Mouse (Mus musculus) intestine, embryonic 16.5 days (tissue): ENCODE measurements around the gene Kdr. TPM values are rescaled to one million over a fixed set of nuclear protein-coding genes. Genes with fewer than 3 reads are reported as not detected.
A peak's percentile ranks its signal among the peaks of the same experiment; 100 is the strongest.

Source experiments
- ATAC-seq: fragments of 200-750 bp; cut with Nextera tagmentation; 2 replicates; pipeline ENCODE4 v1.8.0; 2017; ENCODE audit warnings: moderate TSS enrichment, moderate library complexity
- H3K27ac ChIP-seq: fragments of 300-500 bp; sonication (generic); 2 replicates; pipeline ENCODE4 v1.5.1; 2014; ENCODE audit warnings: mild to moderate bottlenecking, low read length
- H3K27me3 ChIP-seq: fragments of 300-500 bp; sonication (generic); replicated peaks from 2 replicates; pipeline ENCODE4 v1.6.1; 2014; ENCODE audit warnings: low read length, control low read depth, mixed read lengths; ENCODE audit not compliant: control insufficient read depth, insufficient read depth
- H3K36me3 ChIP-seq: fragments of 300-500 bp; sonication (generic); 2 replicates; pipeline ENCODE4 v1.6.1; 2014; ENCODE audit warnings: low read length, control low read depth; ENCODE audit not compliant: control insufficient read depth, insufficient read depth
- H3K4me1 ChIP-seq: fragments of 300-500 bp; sonication (generic); 2 replicates; pipeline ENCODE4 v1.6.1; 2014; ENCODE audit warnings: low read length, control low read depth, mixed read lengths; ENCODE audit not compliant: control insufficient read depth, insufficient read depth
- H3K4me2 ChIP-seq: fragments of 300-500 bp; sonication (generic); 2 replicates; pipeline ENCODE4 v1.6.1; 2014; ENCODE audit warnings: low read depth, low read length, control low read depth
- H3K4me3 ChIP-seq: fragments of 300-500 bp; sonication (generic); 2 replicates; pipeline ENCODE4 v1.5.1; 2014; ENCODE audit warnings: mild to moderate bottlenecking, low read length
- H3K9ac ChIP-seq: fragments of 300-500 bp; sonication (generic); 2 replicates; pipeline ENCODE4 v1.6.1; 2014; ENCODE audit warnings: low read depth, low read length
- H3K9me3 ChIP-seq: fragments of 300-500 bp; sonication (generic); 2 replicates; pipeline ENCODE4 v1.6.1; 2016; ENCODE audit warnings: low read length, control low read depth; ENCODE audit not compliant: control insufficient read depth
- WGBS: fragments of 180-500 bp; shearing (Covaris S2); extraction: QIAGEN DNeasy Blood & Tissue Kit; methylation state at CpG from one replicate; pipeline ENCODE4 v1.1.7; 2014; 5-methylcytosine and 5-hydroxymethylcytosine counted together
- polyA plus RNA-seq: library from polyadenylated mRNA; unstranded; fragments of >200 nt; fragmentation: Nextera tagmentation; extraction: Ambion mirVana; gene quantifications from 2 replicates; pipeline ENCODE4 v1.2.1, GENCODE M21; 2015

Gene Kdr
- polyA plus RNA-seq = 19.6 and 21.6 TPM in 2 replicates

DNA sequence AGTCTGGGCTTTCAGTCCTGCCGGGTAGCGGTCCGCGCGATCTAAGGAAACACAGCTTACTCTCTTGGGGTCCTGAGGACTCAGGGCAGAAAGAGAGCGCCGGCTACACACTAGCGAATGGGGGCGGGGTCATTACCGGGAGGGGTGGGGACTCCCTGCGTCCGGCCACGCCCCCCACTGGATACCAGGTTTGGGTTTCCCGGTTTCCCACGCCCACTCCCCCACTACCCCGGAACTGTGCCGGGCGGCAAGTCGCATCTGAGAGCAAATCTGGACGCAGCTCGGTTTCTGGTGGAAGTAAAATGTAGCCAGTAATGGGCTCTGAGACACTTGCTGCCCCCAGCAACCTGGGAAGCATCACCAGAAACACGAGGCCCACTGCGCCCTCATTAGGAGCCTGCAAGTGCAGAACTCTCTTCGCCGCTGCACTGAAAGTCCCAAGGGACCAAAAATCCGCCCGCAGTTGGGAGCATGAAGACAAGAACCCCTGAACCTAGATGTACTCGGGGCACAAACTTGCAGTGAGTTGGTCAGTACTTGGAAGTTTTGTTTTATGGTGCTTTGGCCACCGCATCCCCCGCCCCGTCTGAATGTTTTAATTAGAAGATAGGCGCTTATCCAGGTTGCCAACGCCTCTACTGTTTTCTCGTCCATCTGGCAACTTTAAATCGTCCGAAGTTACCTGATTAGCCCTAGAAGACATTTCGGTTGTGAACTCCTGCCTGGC lies at the start of gene Kdr:
Gene Kdr, minus strand, starts transcription at position 85 of the 727 bp plus-strand sequence.
- ATAC-seq = peak; percentile 91
- H3K36me3 ChIP-seq = no peaks in the 10 kb centered on the region
- WGBS = 2% methylated on average over 37 of the region's 37 CpGs
- peak within 1 kb of the TSS; percentile 69 for H3K4me3 ChIP-seq
- peak within 1 kb of the TSS; percentile 71 for H3K9ac ChIP-seq
- peak within 1 kb of the TSS; percentile 49; the same call in 1 of the 2 replicates for H3K27ac ChIP-seq
- H3K9me3 ChIP-seq = 0 out of 2 replicates have a peak, but pooled peaks cover 2% of the 10 kb centered on the region
- H3K27me3 ChIP-seq = peaks cover 32% of the 10 kb centered on the region
- H3K4me2 ChIP-seq = peak within 1 kb of the TSS; percentile 97
- peaks cover 13% of the 10 kb centered on the region for H3K4me1 ChIP-seq

DNA sequence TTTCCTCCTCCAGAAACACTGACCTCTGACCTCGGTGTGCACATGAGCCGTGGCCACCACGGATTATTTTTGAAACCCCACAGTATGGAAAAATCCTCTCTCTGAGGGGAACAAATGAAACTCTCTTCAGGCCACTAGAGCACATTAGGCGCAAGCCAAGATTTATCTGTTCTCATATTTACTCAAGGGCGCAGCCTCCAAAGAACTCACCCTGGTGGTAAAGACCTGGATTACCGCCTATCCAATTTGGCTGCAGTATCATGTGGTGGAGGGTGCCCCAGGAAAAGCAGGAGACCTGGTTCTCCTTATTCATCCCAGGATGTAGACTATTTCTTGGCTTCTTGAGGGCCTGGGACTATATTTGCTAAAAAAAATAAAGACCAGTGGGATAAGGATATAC lies 48.5 kb upstream of the Kdr start:
- Histone ChIP-seq H3K9me3 (no peaks in the 10 kb centered on the region), H3K27ac (no peak overlapping the region), H3K4me2 (no peak overlapping the region), H3K36me3 (no peaks in the 10 kb centered on the region), H3K27me3 (no peaks in the 10 kb centered on the region), H3K9ac (no peak overlapping the region), H3K4me1 (0 out of 2 replicates have a peak, but pooled peaks cover 3% of the 10 kb centered on the region), H3K4me3 (no peak overlapping the region)
- WGBS = 65% methylated on average over 6 of the region's 6 CpGs
- no peak for ATAC-seq

DNA sequence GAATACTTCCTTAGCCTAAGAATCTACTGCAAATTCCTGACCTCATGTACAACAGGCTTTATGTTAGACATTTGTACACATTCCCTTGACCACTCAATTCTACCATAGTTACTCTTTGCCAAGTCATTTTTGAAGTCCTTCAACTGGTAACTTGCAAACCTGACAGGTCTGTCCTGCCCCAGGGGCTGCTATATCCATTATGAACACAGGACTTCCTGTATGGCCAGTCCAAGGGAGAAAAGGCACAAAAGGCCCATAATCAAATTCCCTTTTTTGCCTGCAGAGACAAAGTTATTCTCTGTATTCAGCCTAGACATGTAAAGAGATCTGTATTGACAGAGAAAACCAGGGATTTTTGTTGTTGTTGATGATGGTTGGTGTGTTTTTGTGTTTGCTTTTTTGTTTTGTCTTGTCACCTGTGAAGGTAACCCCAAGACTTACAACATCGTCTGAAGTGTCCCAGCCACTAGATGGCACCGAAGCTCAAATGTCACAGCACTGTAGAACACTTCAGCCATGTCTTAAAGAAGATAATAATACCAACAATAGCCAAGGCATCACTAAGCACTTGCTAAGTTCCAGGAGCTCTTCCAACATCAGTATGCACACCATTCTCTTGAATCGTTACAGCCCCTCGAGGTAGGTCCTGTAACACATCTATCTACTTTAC lies 47.9 kb upstream of the Kdr start:
- H3K4me1 ChIP-seq = 0 out of 2 replicates have a peak, but pooled peaks cover 3% of the 10 kb centered on the region
- no peak overlapping the region for H3K9ac ChIP-seq
- H3K9me3 ChIP-seq = no peaks in the 10 kb centered on the region
- no peaks in the 10 kb centered on the region for H3K36me3 ChIP-seq
- WGBS = 57% methylated on average over 4 of the region's 4 CpGs
- no peak for ATAC-seq
- H3K4me2 ChIP-seq = no peak overlapping the region
- H3K4me3 ChIP-seq = no peak overlapping the region
- no peak overlapping the region for H3K27ac ChIP-seq
- H3K27me3 ChIP-seq = no peaks in the 10 kb centered on the region

DNA sequence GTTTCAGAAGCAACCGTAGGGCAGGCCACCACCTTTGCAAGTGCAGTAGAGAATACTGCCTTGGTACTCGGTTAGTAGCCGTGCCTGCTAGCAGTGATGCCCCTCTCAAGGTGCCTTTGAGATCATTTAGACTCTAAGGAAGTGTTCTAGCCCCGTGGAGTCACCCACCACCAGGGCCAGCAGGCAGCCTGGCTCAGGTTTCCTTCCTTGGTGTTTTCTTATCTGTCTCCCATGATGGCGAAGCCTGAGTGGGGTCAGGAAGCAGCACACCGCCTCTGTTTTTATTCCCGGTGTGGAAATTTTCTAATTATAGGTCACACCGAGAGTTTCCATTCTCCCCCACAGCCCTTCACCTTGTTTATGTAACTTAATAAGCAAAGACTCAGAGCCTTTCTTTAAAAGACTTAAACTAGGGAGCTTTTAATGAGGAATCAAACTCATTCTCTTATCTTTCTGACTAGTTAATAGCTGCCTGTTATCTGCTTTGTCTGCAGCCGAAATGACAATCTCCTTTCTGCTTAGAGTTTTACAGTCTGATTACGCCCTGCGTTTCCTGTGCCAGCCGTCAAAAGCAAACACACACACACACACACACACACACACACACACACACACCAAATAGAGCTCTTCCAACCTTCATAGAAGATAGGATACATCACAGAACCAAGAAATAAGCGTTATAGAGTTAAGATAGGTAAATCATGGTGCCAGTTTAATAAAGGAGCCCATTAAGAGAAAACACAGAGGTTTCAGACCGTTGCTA lies 44.9 kb upstream of the Kdr start:
- Histone ChIP-seq H3K9ac (no peak overlapping the region), H3K4me3 (no peak overlapping the region), H3K4me1 (0 out of 2 replicates have a peak, but pooled peaks cover 3% of the 10 kb centered on the region), H3K4me2 (no peak overlapping the region), H3K27ac (no peak overlapping the region), H3K36me3 (no peaks in the 10 kb centered on the region), H3K27me3 (no peaks in the 10 kb centered on the region), H3K9me3 (no peaks in the 10 kb centered on the region)
- 29% methylated on average over 14 of the region's 14 CpGs for WGBS
- ATAC-seq = peak; percentile 44

DNA sequence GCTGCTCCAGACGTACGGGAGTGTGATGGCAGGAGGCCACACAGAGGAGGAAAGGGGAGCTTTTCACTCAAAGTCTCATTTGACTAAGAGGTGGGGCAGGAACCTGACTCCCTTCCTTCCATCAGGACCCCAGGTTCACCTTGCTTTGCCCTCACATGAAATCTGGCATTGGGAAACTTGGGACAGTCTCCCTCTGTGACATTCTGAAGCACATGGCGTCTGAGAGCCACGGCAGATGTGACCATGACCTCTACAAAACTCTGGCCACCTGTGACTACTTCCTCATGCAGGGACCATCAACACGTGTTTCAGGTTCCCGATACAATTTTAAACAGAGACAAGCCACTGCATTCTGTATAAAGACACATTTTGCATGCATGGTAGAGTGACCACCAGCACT lies 44.2 kb upstream of the Kdr start:
- ATAC-seq = no peak
- H3K27me3 ChIP-seq = no peaks in the 10 kb centered on the region
- 73% methylated on average over 6 of the region's 6 CpGs for WGBS

DNA sequence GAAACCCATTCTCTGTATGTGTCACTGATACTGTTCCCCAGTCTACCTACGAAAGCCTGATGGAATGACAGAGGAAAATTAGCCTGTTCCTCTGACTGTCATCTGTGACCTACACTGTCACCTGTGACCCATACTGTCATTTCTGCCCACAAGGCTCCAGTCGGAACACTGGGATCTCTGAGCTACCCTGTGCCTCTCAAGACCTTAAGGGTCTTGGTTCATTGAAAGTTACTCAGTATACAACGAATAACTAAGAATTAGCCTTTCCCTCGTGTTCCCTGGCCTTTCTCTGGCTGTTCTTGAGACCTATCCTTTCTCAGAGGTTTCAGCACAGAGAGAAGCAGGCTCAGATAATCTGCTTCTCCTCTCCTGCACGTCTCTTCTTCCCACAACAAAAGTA lies 40.1 kb upstream of the Kdr start:
- H3K36me3 ChIP-seq = no peaks in the 10 kb centered on the region
- no peak overlapping the region for H3K4me2 ChIP-seq
- 76% methylated on average over 5 of the region's 5 CpGs for WGBS
- no peaks in the 10 kb centered on the region for H3K27me3 ChIP-seq
- H3K4me3 ChIP-seq = no peak overlapping the region
- no peak overlapping the region for H3K9ac ChIP-seq
- no peaks in the 10 kb centered on the region for H3K9me3 ChIP-seq
- H3K27ac ChIP-seq = no peak overlapping the region
- no peak for ATAC-seq
- 0 out of 2 replicates have a peak, but pooled peaks cover 3% of the 10 kb centered on the region for H3K4me1 ChIP-seq

More for the DNA sequence above, 44.2 kb upstream of the Kdr start:
- Histone ChIP-seq H3K4me1 (0 out of 2 replicates have a peak, but pooled peaks cover 3% of the 10 kb centered on the region), H3K4me2 (no peak overlapping the region), H3K9me3 (no peaks in the 10 kb centered on the region), H3K27ac (no peak overlapping the region), H3K9ac (no peak overlapping the region), H3K36me3 (no peaks in the 10 kb centered on the region), H3K4me3 (no peak overlapping the region)

DNA sequence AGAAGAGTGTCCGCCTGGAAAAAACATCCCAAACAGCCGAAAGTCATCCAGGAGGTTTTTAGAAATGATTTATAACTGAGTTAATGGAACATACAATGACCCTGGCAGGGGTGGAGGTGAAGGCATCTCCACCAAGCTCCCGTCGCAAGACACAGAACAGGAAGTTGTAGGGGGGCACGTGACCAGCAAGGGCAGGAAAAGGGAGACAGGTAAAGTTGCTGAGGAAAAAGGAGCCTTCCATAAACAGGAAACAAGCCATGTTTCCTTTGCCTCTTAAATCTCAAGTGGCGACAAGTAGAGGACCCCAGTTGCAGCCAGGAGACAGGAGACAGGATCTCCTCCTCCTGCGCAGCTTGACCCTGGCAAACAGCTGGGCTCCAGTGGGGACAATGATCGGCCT lies 37.8 kb upstream of the Kdr start:
- Histone ChIP-seq H3K4me3 (no peak overlapping the region), H3K4me2 (no peak overlapping the region), H3K9me3 (no peaks in the 10 kb centered on the region), H3K4me1 (no peaks in the 10 kb centered on the region), H3K36me3 (no peaks in the 10 kb centered on the region), H3K27me3 (no peaks in the 10 kb centered on the region), H3K27ac (no peak overlapping the region), H3K9ac (no peak overlapping the region)
- no peak for ATAC-seq
- 44% methylated on average over 8 of the region's 8 CpGs for WGBS

DNA sequence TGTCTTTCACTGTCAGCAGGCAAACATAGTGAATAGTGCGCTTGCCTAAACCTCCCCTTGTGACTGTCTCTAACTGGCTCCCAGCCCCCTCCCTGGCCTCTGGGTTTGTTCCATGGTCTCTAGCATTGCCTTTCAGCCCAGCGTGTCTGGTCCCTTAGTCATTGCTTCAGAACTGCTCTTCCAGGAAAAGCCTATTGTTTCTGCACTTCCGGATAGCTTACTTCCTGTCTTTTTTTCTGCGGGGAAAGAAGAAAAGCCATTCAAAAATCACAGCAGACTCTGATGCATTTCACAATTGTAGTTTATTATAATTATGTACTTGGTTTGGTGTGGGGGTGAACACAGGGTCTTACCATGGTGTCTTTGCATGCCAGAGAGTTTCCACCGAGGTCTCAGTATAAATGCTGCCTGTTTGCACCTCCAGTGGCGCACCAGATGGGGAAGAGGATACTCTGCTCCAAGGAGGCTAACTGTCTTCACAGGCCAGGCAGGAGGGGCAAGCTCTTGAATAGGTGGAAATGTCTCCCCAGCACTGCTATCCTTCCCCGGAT lies 35.7 kb upstream of the Kdr start:
- Histone ChIP-seq H3K9ac (no peak overlapping the region), H3K9me3 (no peaks in the 10 kb centered on the region), H3K4me1 (no peaks in the 10 kb centered on the region), H3K27ac (no peak overlapping the region), H3K36me3 (no peaks in the 10 kb centered on the region), H3K4me3 (no peak overlapping the region), H3K27me3 (no peaks in the 10 kb centered on the region), H3K4me2 (no peak overlapping the region)
- no peak for ATAC-seq
- 70% methylated on average over 7 of the region's 7 CpGs for WGBS

DNA sequence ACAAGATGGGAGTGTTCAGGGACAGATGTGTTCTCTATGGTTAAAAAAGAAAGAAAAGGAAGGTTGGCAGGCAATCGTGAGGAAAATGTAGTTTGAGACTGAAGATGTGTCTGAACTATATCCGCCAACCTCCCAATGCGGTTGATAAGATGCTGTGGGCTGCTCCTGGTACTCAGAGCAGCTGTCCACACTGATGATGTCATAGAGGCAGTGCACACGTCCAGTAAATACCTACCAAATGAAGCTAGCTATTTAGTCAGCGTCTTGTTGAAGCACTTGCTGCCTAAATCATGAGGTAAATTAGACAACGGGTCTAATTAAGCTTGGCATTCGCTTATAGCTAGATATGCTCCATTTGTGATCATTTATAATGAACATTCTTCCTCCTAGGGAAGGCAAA lies 28.1 kb upstream of the Kdr start:
- no peak for ATAC-seq
- no peak overlapping the region for H3K4me3 ChIP-seq
- H3K4me2 ChIP-seq = no peak overlapping the region
- WGBS = 74% methylated on average over 7 of the region's 7 CpGs
- H3K9me3 ChIP-seq = no peaks in the 10 kb centered on the region
- H3K9ac ChIP-seq = no peak overlapping the region
- H3K4me1 ChIP-seq = no peaks in the 10 kb centered on the region
- H3K36me3 ChIP-seq = no peaks in the 10 kb centered on the region
- H3K27me3 ChIP-seq = no peaks in the 10 kb centered on the region
- H3K27ac ChIP-seq = no peak overlapping the region
